Mouse (Mus musculus) layer of hippocampus, postnatal 10 days (tissue): Measurements from ENCODE around the gene Zfp423. TPM values are rescaled to one million over a fixed set of nuclear protein-coding genes. Genes with fewer than 3 reads are reported as not detected.

ENCODE experiments used
- DNase-seq, 2 experiments: peaks; one replicate each; pipeline ENCODE4 v3.0.0; 2021; ENCODE audit warnings: low spot score in 2 of 2
- long read RNA-seq: library from polyadenylated mRNA; stranded (forward); transcript quantifications from one replicate; pipeline ENCODE4 v2.0.0, GENCODE M21; 2023
- total RNA-seq, 2 experiments: library from RNA; stranded (reverse); gene quantifications; 2 replicates each; pipeline ENCODE4 v1.2.3; 2021

Zfp423 gene
- total RNA-seq, result 10 to 100 TPM; 20.9 to 27.1 TPM
- long read RNA-seq, partial matches to known transcripts, result 11 of 15 reads
- long read RNA-seq, other reads (novel, unspliced or antisense), result 4 of 15 reads

GRCm38 (mm10) chr8:87959320-87959920, at the start of gene Zfp423:
TSS of gene Zfp423 (minus strand) at chr8:87959595.
- DNase-seq, result peak in 1 of 2 experiments; percentile 40

DNA sequence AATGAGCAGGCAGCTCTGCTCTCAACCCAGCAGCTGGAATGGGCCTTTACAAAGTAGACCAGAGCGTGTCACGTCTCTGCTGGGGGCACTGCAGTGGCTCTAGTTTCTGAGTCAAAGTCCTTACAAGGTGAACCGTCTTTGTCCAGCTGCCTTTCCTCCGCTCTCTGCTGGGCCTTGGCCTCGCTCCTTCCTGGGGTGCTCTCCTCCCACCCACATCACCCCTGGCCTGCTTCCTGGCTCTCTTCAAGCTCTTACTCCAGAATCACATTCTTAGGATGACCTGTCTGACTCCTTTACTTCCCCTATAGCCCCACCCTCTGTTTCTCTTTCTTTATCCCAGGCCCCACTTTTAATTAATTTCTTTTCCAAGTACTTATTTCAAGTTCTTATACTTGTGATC, 47.4 kb upstream of the Zfp423 start:
- DNase-seq, result no peak

DNA sequence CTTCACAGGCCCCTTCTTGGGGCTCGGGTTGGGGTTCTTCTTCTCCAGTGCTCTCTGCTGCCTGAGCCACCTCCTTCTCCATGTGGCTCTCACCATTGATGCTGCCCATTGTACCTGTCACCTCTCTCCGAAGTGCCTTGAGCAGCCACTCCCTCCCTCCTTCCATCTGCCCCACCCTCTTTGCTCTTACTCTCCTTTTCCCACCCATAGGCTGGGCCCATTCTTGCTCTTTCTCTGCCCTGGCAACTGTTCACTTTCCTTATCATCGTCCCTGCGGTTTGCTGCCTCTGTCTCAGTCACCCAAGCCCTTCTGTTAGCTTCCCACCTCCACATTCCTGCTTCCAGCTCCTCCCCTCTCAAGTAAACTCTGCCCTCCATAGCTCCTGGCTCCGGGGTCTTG, 25.4 kb upstream of the Zfp423 start:
- no peak for DNase-seq

- DNase-seq, result no peak
These were observed 24.6 kb upstream of the Zfp423 start for GRCm38 (mm10) chr8:87984032-87984431.

DNA sequence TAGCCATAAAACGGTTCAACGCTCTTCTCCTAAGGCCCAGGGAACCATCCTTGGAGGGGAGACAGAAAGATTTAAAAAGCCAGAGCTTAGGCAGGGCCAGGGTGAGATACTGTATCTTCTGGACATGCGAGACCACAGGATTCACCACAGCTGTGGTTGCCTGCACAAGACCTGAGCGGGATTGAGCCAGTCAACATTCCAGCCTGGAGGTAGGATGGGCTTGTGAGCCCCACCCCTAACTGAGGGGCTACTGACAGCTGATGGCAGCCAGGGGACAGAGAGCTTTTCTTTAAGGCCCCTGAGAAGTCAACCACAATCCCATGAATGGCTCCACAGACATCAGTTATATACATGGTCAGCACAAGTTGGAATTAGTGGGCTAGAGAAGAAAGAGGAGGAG, 23.5 kb upstream of the Zfp423 start:
- DNase-seq, result no peak

DNA sequence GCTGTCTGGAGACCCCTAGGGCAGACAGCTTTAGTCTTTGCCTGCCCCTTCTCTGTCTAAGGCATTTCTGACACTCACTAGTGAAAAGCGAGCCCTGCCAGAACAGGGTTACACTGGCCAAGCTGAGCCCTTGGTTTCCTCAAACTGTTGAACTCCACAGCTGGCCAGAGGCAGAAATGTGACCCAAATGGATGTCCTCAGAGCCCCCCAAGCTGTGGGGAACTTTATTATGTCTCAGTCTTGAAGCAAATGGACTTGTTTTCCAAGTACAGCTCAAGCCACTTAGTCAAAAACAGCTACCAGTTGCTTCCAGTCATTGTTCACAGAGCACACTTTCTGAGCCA, 16.0 kb upstream of the Zfp423 start:
- DNase-seq, result no peak

DNA sequence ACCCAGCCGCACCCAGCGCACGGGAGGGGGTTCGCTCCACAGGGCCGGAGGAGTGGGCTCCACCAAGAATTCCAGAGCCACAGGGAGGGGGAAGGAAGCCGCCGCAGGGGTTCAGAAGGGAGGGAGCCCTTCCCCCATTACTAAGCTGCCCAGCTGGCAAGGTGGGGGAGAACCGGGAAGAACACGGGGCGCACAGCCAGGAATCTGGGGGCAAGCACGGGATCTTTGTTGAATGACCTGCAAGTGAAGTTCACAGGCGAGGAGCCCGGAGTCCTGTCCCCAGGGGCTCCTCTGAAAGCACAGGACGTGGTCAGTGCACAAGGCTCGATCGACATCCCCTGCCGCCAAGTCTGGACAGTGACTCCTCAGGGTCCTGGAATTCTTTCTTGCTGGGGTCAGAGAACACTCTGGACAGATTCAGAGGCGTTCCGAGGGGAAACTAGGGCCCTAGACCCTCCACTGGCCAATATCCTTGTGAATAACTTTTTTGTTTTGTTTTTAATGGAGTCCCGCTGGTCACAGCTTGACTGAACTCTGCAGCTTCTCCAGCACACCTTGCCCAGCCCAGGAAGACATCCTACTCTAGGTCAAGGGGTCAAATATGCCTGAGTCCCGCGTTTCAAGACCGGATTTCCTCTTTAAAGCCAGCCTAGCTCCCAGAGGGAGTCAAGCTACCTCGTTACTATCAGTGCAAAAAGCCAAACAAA, 15.5 kb upstream of the Zfp423 start:
- DNase-seq, result peak in 1 of 2 experiments; percentile 35

DNA sequence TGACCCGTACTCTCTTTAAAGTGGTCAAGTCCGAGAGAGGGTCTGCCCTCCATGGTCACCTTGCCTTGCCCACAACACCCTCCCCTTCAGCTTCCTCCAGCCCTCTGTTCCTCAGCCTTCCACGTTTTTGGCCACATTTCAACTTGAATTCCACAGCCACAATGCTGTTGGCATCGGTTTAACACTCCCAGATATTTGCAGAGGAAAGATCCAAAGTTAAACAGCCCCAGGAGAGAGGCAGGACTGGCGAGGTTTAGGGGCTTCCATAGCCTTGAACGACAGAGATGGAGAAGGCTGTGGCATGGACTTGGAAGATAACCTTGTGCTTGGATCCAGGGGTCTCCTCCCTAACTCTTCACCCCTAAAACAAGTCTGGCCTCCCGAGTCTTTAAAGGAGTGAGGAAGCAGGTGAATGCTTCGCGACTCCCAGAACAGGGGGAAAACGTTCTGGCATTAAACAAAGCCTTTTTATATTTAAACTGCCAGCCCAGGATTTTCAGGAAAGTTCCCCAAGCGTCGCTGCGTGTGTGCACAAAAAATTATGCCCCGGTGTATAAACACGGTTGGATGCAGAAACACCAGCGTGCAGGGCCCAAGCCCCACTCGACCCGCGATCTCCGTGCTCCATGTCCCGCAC, 14.8 kb upstream of the Zfp423 start:
- DNase-seq, result no peak

GRCm38 (mm10) chr8:87967866-87968620, 8.6 kb upstream of the Zfp423 start:
- no peak for DNase-seq

GRCm38 (mm10) chr8:87967057-87967820, 7.8 kb upstream of the Zfp423 start:
- DNase-seq, result no peak

DNA sequence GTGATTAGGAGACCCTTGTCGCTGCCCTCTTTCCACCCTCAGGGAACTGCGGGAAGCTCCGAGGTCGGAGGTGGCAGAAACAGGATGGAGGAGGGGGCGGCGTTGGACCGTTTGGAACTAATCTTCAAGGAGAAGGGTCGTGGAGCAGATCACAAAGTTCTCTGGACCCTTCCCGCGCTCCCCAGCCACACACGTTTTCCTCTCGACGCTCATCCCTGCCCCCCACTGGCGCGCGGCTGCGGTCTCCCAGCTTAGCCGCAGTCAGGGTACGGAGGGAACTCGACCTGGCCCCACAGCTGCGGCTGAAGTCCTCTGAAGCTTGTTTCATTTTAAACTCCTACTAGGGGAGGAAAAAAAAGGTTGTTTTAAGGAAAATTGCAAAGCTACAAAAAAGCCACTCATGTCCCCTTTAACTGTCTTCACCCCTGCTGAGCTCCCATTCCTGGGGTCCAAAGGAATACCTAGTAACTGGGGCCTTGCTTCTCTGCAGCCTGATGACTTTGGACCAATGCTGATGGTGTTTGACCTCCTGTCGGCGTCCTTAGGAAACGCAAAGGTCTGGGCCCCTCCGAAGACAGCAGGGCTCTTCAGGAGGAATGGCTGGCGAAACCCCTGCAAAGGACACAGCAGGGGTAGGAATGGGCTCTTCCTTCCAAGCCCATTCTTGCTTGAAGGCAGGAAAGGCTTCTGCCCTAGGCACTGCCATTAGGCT, 3.3 kb upstream of the Zfp423 start:
- no peak for DNase-seq

- peak; percentile 48 to 65 for DNase-seq
These were observed 2.5 kb upstream of the Zfp423 start for GRCm38 (mm10) chr8:87961680-87962513.

DNA sequence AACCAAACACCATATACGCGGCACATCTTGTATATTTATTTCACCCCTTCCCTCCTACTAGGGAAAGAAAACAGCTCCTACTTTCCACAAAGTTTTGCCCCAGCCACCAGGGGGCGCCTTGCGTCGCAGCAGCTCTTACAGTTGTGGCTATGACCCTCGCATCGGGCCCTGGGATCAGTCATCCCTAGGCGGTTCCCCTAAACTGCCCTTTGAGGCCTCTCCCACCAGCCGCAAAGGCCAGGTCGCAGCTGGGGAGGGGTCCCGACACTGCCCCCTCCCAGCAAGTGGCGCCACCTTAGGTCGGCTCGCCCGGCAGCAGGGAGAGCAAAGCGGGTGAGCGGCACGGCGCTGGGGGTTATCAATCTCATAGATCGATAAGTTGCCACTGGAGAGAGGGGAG, 1.7 kb upstream of the Zfp423 start:
- DNase-seq, result peak in 1 of 2 experiments; percentile 60

- DNase-seq, result peak; percentile 81 to 86
These were observed 810 bp upstream of the Zfp423 start for GRCm38 (mm10) chr8:87960061-87960749.

DNA sequence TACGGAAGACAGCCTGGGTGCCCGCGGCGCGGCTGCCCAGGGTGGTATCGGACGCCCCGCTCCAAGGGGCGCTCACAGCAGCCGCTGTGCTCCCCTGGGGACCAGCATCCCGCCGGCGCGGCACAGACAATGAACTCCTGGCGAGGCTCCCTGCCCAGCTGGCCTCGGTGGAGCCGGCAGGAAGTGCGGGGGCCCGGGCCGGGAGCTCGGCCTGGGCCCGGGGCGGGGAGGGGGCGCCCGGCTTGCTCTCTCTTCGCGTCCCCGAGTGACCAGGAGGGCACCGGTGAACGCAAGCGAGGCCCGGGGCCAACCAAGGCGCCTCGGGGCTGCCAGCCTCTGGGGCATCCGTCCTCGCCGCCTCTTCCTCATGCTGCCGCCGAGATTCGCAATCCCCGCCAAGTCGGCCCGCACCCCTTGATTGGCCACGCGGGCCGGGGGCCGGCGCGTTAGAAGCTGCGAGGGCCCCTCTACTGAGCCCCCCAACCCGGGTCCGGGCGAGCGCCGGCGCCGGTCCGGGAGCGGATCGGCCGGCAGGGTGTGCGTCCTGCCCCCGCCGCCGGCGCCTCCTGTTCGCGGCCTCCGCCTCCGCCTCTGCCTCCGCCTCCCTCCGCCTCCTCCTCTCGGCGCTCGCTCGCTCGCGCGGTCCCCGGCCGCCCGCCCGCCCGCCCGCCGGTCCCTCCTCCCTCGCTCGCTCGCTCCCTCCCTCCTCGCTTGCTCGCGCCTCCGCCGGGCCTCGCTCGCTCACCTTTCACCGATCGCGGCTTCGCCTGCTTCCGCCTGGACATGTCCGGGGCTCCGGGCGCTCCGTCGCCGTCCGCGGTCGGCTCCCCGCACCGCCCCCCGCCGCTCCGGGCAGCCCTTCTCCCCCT, 710 bp downstream of the Zfp423 start:
- peak; percentile 60 to 73 for DNase-seq

DNA sequence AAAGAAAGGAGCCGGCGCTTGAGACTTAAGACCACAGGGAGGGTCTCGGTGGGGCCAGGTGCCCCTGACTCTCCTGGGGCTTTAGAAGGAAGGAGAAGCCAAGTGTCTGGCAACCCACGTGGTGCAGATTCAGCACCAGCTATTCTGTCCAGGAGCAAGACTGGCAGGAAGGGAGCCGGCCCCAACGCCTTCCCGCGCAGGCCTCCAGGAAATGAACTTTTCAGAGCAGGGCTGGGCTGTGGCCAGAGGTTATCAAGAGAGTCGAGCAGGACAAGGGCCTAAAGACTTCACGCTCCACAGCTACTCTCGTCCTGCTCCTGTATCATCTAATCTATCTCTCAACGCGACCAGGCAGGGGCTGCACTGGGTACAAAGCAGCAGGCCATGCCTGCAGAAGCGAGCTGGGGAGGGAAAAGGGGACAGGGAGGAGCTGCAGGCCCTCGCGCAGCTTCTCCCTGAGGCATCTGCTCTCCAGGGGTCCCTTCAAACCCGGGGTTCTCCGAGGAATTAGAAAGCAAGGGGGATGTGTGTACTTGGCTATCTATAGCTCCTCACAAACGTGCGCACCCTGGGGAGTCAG, 1.4 kb downstream of the Zfp423 start:
- DNase-seq, result peak in 1 of 2 experiments; percentile 29

GRCm38 (mm10) chr8:87956001-87956400, 3.4 kb downstream of the Zfp423 start:
- DNase-seq, result no peak
